Mouse (Mus musculus): ENCODE measurements around the gene Phf24. TPM values are rescaled to one million over a fixed set of nuclear protein-coding genes. Genes with fewer than 3 reads are reported as not detected.

Gene Phf24
- polyA plus RNA-seq, 1 experiment from 2014 or later: 11.8 TPM

DNA sequence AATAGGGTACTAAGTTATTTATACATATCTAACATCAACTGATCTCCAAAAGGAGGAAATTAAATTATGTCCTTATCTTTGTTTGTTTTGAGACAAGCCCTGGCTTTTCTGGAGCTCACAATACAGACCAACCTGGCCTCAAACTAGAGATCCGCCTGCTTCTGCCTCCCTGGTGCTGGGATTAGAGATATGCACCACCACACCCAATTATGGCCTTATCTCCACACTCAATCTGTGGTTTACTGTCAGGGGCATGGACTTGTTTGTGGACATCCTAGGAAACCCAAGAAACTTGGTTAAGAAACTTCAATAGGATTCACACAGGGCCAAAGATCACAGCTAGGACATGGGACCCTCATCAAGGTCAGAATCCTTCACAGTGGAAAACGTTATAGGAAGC lies 38.8 kb upstream of the Phf24 start:
- ATAC-seq: no peak
- 86% methylated on average over 2 of the region's 2 CpGs for WGBS
- no peak overlapping the region for H3K4me3 ChIP-seq (ENCODE audit: low read depth, low read length)
- no peak for DNase-seq (ENCODE audit: low spot score)
- H3K9me3 ChIP-seq (replicated peaks; ENCODE audit: control insufficient read depth, low read length): no peaks in the 10 kb centered on the region
- H3K36me3 ChIP-seq (ENCODE audit: control insufficient read depth, insufficient read depth, low read length): no peaks in the 10 kb centered on the region
- no peak overlapping the region for H3K27ac ChIP-seq (ENCODE audit: low read depth, low read length)
- no peaks in the 10 kb centered on the region for H3K27me3 ChIP-seq (replicated peaks; ENCODE audit: control insufficient read depth, insufficient read depth, low read length)
- H3K4me2 ChIP-seq (ENCODE audit: low read length): no peak overlapping the region
- H3K4me1 ChIP-seq (ENCODE audit: control insufficient read depth, insufficient read depth, low read length): no peaks in the 10 kb centered on the region
- no peak overlapping the region for H3K9ac ChIP-seq (ENCODE audit: low read length)

DNA sequence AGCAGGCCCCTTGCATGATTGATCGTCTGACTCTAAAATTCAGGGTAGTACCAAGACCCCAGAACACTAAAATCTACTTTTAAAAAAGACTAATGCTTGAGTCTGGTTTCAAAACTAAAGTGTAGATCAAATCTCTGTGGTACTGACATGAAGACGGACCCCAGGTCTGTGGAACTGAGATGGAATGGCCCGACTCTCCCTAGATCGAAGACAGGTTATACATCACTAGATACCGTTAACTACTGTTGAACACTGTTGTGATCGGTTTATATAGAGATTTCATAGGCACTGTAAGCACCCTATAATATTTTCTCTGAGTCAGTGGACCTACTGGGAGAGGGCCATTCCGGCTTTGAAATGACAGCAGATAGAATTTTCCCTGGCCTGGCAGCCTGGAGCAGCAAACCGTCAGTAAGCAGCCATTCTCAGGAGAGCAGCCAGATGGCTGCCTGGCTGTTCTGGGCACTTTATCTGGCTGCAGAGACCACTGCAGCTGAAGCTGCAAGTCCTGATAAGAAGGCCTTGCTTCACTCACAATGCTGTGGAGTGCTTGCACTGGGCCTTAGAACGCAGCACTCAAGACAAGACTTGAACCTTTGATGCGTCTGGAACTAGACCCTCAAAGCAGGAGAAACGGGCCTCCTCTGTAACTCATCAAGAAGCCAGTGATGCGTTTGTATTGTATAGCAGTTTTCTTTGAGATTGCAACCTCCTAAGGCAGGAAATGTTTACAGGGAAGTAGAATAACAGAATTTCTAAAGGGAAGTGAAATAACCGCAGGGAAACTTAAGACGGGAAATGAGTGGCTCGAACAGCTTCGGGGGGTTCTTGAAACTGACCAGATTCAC lies 36.4 kb upstream of the Phf24 start:
- no peak for ATAC-seq
- Histone ChIP-seq H3K27me3 (replicated peaks; ENCODE audit: control insufficient read depth, insufficient read depth, low read length) (no peaks in the 10 kb centered on the region), H3K4me2 (ENCODE audit: low read length) (no peak overlapping the region), H3K27ac (ENCODE audit: low read depth, low read length) (no peak overlapping the region), H3K9ac (ENCODE audit: low read length) (no peak overlapping the region), H3K9me3 (replicated peaks; ENCODE audit: control insufficient read depth, low read length) (no peaks in the 10 kb centered on the region), H3K4me1 (ENCODE audit: control insufficient read depth, insufficient read depth, low read length) (no peaks in the 10 kb centered on the region), H3K36me3 (ENCODE audit: control insufficient read depth, insufficient read depth, low read length) (no peaks in the 10 kb centered on the region), H3K4me3 (ENCODE audit: low read depth, low read length) (no peak overlapping the region)
- no peak for DNase-seq (ENCODE audit: low spot score)
- 88% methylated on average over 16 of the region's 16 CpGs for WGBS

- no peaks in the 10 kb centered on the region for H3K27me3 ChIP-seq (replicated peaks; ENCODE audit: control insufficient read depth, insufficient read depth, low read length)
- no peaks in the 10 kb centered on the region for H3K36me3 ChIP-seq (ENCODE audit: control insufficient read depth, insufficient read depth, low read length)
- DNase-seq (ENCODE audit: low spot score) (no peak), ATAC-seq (no peak)
- H3K4me2 ChIP-seq (ENCODE audit: low read length): no peak overlapping the region
- 15% methylated on average over 1 of the region's 1 CpGs for WGBS
- no peak overlapping the region for H3K9ac ChIP-seq (ENCODE audit: low read length)
- H3K4me1 ChIP-seq (ENCODE audit: control insufficient read depth, insufficient read depth, low read length): no peaks in the 10 kb centered on the region
- no peak overlapping the region for H3K27ac ChIP-seq (ENCODE audit: low read depth, low read length)
- H3K9me3 ChIP-seq (replicated peaks; ENCODE audit: control insufficient read depth, low read length): no peaks in the 10 kb centered on the region
- no peak overlapping the region for H3K4me3 ChIP-seq (ENCODE audit: low read depth, low read length)
These were observed 35.8 kb upstream of the Phf24 start for GRCm38 (mm10) chr4:42880677-42880948.

- H3K27me3 ChIP-seq (replicated peaks; ENCODE audit: control insufficient read depth, insufficient read depth, low read length): no peaks in the 10 kb centered on the region
- ATAC-seq: no peak
- no peaks in the 10 kb centered on the region for H3K9me3 ChIP-seq (replicated peaks; ENCODE audit: control insufficient read depth, low read length)
- H3K27ac ChIP-seq (ENCODE audit: low read depth, low read length): no peak overlapping the region
- 91% methylated on average over 6 of the region's 6 CpGs for WGBS
- DNase-seq (ENCODE audit: low spot score): no peak
- H3K4me2 ChIP-seq (ENCODE audit: low read length): no peak overlapping the region
- H3K36me3 ChIP-seq (ENCODE audit: control insufficient read depth, insufficient read depth, low read length): no peaks in the 10 kb centered on the region
- H3K9ac ChIP-seq (ENCODE audit: low read length): no peak overlapping the region
- H3K4me1 ChIP-seq (ENCODE audit: control insufficient read depth, insufficient read depth, low read length): no peaks in the 10 kb centered on the region
- H3K4me3 ChIP-seq (ENCODE audit: low read depth, low read length): no peak overlapping the region
These were observed 29.5 kb upstream of the Phf24 start for GRCm38 (mm10) chr4:42886926-42887325.

DNA sequence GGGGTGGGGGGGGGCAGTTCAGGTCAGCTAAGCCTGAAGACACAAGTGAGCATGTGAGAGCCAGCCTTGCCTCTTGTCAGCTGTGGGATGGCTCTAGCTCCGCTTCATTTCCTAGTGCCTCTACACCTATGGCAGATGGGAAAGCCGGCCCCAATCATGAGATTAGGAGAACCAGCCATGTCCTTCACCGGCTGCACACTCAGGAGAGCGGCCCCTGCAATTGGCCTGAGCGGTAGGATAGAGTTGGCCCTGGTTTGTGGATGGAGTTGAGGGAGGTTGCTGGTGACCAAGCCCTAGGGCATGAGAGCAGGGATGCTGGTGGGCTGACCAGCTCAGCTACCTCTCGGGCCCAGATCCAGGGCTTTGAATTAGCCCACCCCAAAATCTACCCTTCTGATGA lies 27.7 kb upstream of the Phf24 start:
- Histone ChIP-seq H3K27me3 (replicated peaks; ENCODE audit: control insufficient read depth, insufficient read depth, low read length) (no peaks in the 10 kb centered on the region), H3K27ac (ENCODE audit: low read depth, low read length) (no peak overlapping the region), H3K9me3 (replicated peaks; ENCODE audit: control insufficient read depth, low read length) (no peaks in the 10 kb centered on the region), H3K4me1 (ENCODE audit: control insufficient read depth, insufficient read depth, low read length) (no peaks in the 10 kb centered on the region), H3K4me2 (ENCODE audit: low read length) (no peak overlapping the region), H3K9ac (ENCODE audit: low read length) (no peak overlapping the region), H3K36me3 (ENCODE audit: control insufficient read depth, insufficient read depth, low read length) (no peaks in the 10 kb centered on the region), H3K4me3 (ENCODE audit: low read depth, low read length) (no peak overlapping the region)
- no peak for ATAC-seq
- WGBS: 94% methylated on average over 6 of the region's 6 CpGs
- no peak for DNase-seq (ENCODE audit: low spot score)

DNA sequence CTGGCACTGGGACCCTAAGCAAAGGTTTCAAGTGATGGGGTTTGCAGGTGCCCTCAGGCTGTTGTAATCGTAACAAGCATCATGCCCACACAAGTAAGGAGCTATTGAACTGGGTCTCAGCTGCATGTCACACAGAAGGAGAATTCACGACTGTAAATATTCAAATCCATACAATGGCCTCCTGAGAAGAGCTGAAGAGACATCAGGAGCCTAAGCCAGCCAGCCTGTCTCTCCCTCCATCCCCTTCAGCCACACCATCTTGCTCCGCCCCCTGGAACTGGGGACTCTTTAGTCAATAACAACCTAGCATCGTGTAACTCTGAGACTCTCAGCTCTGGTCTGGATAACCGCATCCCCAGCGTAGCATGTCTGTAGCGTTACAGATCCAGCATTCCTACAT lies 25.3 kb upstream of the Phf24 start:
- 69% methylated on average over 7 of the region's 7 CpGs for WGBS
- H3K36me3 ChIP-seq (ENCODE audit: control insufficient read depth, insufficient read depth, low read length): no peaks in the 10 kb centered on the region
- H3K9me3 ChIP-seq (replicated peaks; ENCODE audit: control insufficient read depth, low read length): no peaks in the 10 kb centered on the region
- no peak overlapping the region for H3K4me2 ChIP-seq (ENCODE audit: low read length)
- DNase-seq (ENCODE audit: low spot score) (no peak), ATAC-seq (no peak)
- no peaks in the 10 kb centered on the region for H3K27me3 ChIP-seq (replicated peaks; ENCODE audit: control insufficient read depth, insufficient read depth, low read length)
- no peak overlapping the region for H3K27ac ChIP-seq (ENCODE audit: low read depth, low read length)
- H3K4me1 ChIP-seq (ENCODE audit: control insufficient read depth, insufficient read depth, low read length): peaks cover 5% of the 10 kb centered on the region; the same call in 1 of the 2 replicates
- no peak overlapping the region for H3K9ac ChIP-seq (ENCODE audit: low read length)
- no peak overlapping the region for H3K4me3 ChIP-seq (ENCODE audit: low read depth, low read length)

DNA sequence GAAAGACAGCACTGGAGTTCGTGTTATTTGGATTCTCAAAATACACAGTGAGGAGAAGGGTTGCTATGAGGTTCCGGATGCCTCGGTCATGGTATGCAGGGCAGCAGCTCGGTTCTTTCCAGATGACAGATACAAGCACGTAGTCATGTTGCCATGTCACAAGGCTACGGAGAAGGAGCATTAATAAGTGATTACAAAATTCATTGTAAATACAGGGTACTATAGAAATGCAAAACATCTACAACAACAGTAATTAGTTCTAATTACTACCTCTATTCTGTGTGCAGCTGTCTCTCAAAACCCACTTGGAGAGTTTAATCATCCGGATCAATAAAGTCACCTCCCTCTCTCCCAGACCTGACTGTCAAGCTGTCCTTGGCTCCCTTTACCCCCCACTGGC lies 21.3 kb upstream of the Phf24 start:
- 24% methylated on average over 7 of the region's 7 CpGs for WGBS
- Histone ChIP-seq H3K9ac (ENCODE audit: low read length) (no peak overlapping the region), H3K36me3 (ENCODE audit: control insufficient read depth, insufficient read depth, low read length) (no peaks in the 10 kb centered on the region), H3K4me3 (ENCODE audit: low read depth, low read length) (no peak overlapping the region), H3K27me3 (replicated peaks; ENCODE audit: control insufficient read depth, insufficient read depth, low read length) (no peaks in the 10 kb centered on the region), H3K27ac (ENCODE audit: low read depth, low read length) (no peak overlapping the region), H3K4me1 (ENCODE audit: control insufficient read depth, insufficient read depth, low read length) (peaks cover 5% of the 10 kb centered on the region; the same call in 1 of the 2 replicates), H3K4me2 (ENCODE audit: low read length) (no peak overlapping the region), H3K9me3 (replicated peaks; ENCODE audit: control insufficient read depth, low read length) (no peaks in the 10 kb centered on the region)
- ATAC-seq: peak; percentile 65
- peak; percentile 54 for DNase-seq (ENCODE audit: low spot score)

DNA sequence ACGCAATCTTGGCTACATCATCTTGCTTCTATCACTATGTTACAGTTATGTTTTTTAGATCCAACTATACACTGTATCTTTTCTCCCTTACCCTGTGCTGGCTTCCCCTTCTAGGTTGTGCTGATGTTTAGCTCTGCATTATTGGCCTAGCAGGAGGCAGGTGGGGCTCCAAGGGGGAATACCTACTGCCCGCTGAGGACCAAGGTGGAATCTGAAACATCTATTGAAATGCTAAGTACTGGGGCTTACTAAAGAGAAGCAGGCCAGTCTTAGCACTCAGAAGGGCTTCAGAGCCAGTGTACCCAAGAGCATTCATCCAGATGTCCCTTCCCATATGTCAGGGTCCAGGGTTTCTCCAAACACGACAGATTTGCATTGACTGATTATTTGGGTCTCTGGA lies 17.5 kb upstream of the Phf24 start:
- H3K27me3 ChIP-seq (replicated peaks; ENCODE audit: control insufficient read depth, insufficient read depth, low read length): no peaks in the 10 kb centered on the region
- H3K36me3 ChIP-seq (ENCODE audit: control insufficient read depth, insufficient read depth, low read length): no peaks in the 10 kb centered on the region
- H3K9me3 ChIP-seq (replicated peaks; ENCODE audit: control insufficient read depth, low read length): no peaks in the 10 kb centered on the region
- H3K4me2 ChIP-seq (ENCODE audit: low read length): no peak overlapping the region
- H3K27ac ChIP-seq (ENCODE audit: low read depth, low read length): no peak overlapping the region
- peaks cover 5% of the 10 kb centered on the region; the same call in 1 of the 2 replicates for H3K4me1 ChIP-seq (ENCODE audit: control insufficient read depth, insufficient read depth, low read length)
- H3K4me3 ChIP-seq (ENCODE audit: low read depth, low read length): no peak overlapping the region
- no peak overlapping the region for H3K9ac ChIP-seq (ENCODE audit: low read length)
- ATAC-seq (no peak), DNase-seq (ENCODE audit: low spot score) (no peak)
- WGBS: 31% methylated on average over 3 of the region's 3 CpGs

- DNase-seq (ENCODE audit: low spot score): no peak
- H3K4me2 ChIP-seq (ENCODE audit: low read length): no peak overlapping the region
- WGBS: 69% methylated on average over 5 of the region's 5 CpGs
These were observed 15.6 kb upstream of the Phf24 start for GRCm38 (mm10) chr4:42900878-42901277.

More at GRCm38 (mm10) chr4:42900878-42901277, 15.6 kb upstream of the Phf24 start:
- Histone ChIP-seq H3K4me1 (ENCODE audit: control insufficient read depth, insufficient read depth, low read length) (no peaks in the 10 kb centered on the region), H3K9me3 (replicated peaks; ENCODE audit: control insufficient read depth, low read length) (no peaks in the 10 kb centered on the region), H3K27ac (ENCODE audit: low read depth, low read length) (no peak overlapping the region), H3K36me3 (ENCODE audit: control insufficient read depth, insufficient read depth, low read length) (no peaks in the 10 kb centered on the region), H3K9ac (ENCODE audit: low read length) (no peak overlapping the region), H3K4me3 (ENCODE audit: low read depth, low read length) (no peak overlapping the region), H3K27me3 (replicated peaks; ENCODE audit: control insufficient read depth, insufficient read depth, low read length) (no peaks in the 10 kb centered on the region)
- no peak for ATAC-seq

Data from forebrain, embryonic 14.5 days (tissue).